Mouse (Mus musculus): ENCODE measurements around the gene Adgrl3.

Gene Adgrl3

GRCm38 (mm10) chr5:81558965-81559364, 539.0 kb downstream of the Adgrl3 start:
- no peak for DNase-seq (ENCODE audit: low spot score in 2 of 2)

GRCm38 (mm10) chr5:81564294-81564693, 544.4 kb downstream of the Adgrl3 start:
- no peak for DNase-seq (ENCODE audit: low spot score in 2 of 2)

- DNase-seq (ENCODE audit: low spot score in 2 of 2) = no peak
These were observed 546.6 kb downstream of the Adgrl3 start for GRCm38 (mm10) chr5:81566577-81566976.

- DNase-seq (ENCODE audit: low spot score in 2 of 2) = no peak
These were observed 548.8 kb downstream of the Adgrl3 start for GRCm38 (mm10) chr5:81568743-81569142.

- DNase-seq (ENCODE audit: low spot score in 2 of 2) = no peak
These were observed 562.9 kb downstream of the Adgrl3 start for GRCm38 (mm10) chr5:81582886-81583285.

- no peak for DNase-seq (ENCODE audit: low spot score in 2 of 2)
These were observed 563.5 kb downstream of the Adgrl3 start for GRCm38 (mm10) chr5:81583425-81583824.

- DNase-seq (ENCODE audit: low spot score in 2 of 2) = no peak
These were observed 565.0 kb downstream of the Adgrl3 start for GRCm38 (mm10) chr5:81584945-81585344.

- no peak for DNase-seq (ENCODE audit: low spot score in 2 of 2)
These were observed 570.2 kb downstream of the Adgrl3 start for GRCm38 (mm10) chr5:81590005-81590694.

- no peak for DNase-seq (ENCODE audit: low spot score in 2 of 2)
These were observed 571.5 kb downstream of the Adgrl3 start for GRCm38 (mm10) chr5:81591481-81591880.

- no peak for DNase-seq (ENCODE audit: low spot score in 2 of 2)
These were observed 573.6 kb downstream of the Adgrl3 start for GRCm38 (mm10) chr5:81593396-81593995.

GRCm38 (mm10) chr5:81598041-81598440, 578.1 kb downstream of the Adgrl3 start:
- no peak for DNase-seq (ENCODE audit: low spot score in 2 of 2)

- DNase-seq (ENCODE audit: low spot score in 2 of 2) = no peak
These were observed 583.0 kb downstream of the Adgrl3 start for GRCm38 (mm10) chr5:81602889-81603288.

- DNase-seq (ENCODE audit: low spot score in 2 of 2) = no peak
These were observed 585.7 kb downstream of the Adgrl3 start for GRCm38 (mm10) chr5:81605646-81606045.

GRCm38 (mm10) chr5:81610223-81610622, 590.3 kb downstream of the Adgrl3 start:
- no peak for DNase-seq (ENCODE audit: low spot score in 2 of 2)

- no peak for DNase-seq (ENCODE audit: low spot score in 2 of 2)
These were observed 594.7 kb downstream of the Adgrl3 start for GRCm38 (mm10) chr5:81614674-81615073.

- no peak for DNase-seq (ENCODE audit: low spot score in 2 of 2)
These were observed 601.2 kb downstream of the Adgrl3 start for GRCm38 (mm10) chr5:81621106-81621505.

GRCm38 (mm10) chr5:81621715-81622114, 601.8 kb downstream of the Adgrl3 start:
- DNase-seq (ENCODE audit: low spot score in 2 of 2) = no peak

GRCm38 (mm10) chr5:81623846-81624245, 603.9 kb downstream of the Adgrl3 start:
- no peak for DNase-seq (ENCODE audit: low spot score in 2 of 2)

GRCm38 (mm10) chr5:81636169-81636568, 616.2 kb downstream of the Adgrl3 start:
- DNase-seq (ENCODE audit: low spot score in 2 of 2) = no peak

GRCm38 (mm10) chr5:81638422-81638821, 618.5 kb downstream of the Adgrl3 start:
- DNase-seq (ENCODE audit: low spot score in 2 of 2) = no peak

GRCm38 (mm10) chr5:81640118-81640517, 620.2 kb downstream of the Adgrl3 start:
- no peak for DNase-seq (ENCODE audit: low spot score in 2 of 2)

- no peak for DNase-seq (ENCODE audit: low spot score in 2 of 2)
These were observed 625.6 kb downstream of the Adgrl3 start for GRCm38 (mm10) chr5:81645557-81645956.

GRCm38 (mm10) chr5:81653941-81654340, 634.0 kb downstream of the Adgrl3 start:
- no peak for DNase-seq (ENCODE audit: low spot score in 2 of 2)

All from spleen, postnatal 36 days (tissue).